Mouse (Mus musculus): ENCODE measurements at regions not wholly inside any gene's neighbourhood (a gene's known extent, or its start where the extent isn't known, plus 50 kb on each side); places are given as distances from the start of the nearest gene placed in this dataset.

DNA sequence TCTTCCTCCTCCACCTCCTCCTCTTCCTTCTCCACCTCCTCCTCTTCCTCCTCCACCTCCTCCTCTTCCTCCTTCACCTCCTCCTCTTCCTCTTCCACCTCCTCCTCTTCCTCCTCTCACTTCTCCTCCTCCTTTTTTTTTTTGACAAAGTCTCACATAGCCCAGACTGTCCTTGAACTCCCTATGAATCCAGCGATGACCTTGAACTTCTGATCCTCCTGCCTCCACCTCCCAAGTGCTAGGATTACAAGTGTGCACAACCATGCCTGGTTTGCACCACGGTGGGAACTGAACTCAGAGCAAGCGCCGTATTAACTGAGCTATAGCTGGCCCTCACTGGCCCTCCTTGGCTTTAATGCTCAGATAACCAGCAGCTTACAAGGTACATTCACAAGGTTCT is 161.2 kb upstream of the Mrps10 start:
- no peak for TF ChIP-seq MAZ (IDR thresholded peaks at IDR 0.05; ENCODE audit: low read depth, low read length)
- TF ChIP-seq POLR2A (IDR thresholded peaks at IDR 0.05; ENCODE audit: low read depth, low read length) = no peak
- TF ChIP-seq USF1 (IDR thresholded peaks at IDR 0.05; ENCODE audit: low read depth, low read length) = no peak
- no peak for TF ChIP-seq EP300 (IDR thresholded peaks at IDR 0.05; ENCODE audit: low read length)
- TF ChIP-seq POLR2AphosphoS2 (IDR thresholded peaks at IDR 0.05; ENCODE audit: low read depth, low read length) = no peak
- TF ChIP-seq CTCF (conservative IDR thresholded peaks at IDR 0.05 in 1 of 2, IDR thresholded peaks at IDR 0.05 in 1 of 2; ENCODE audit: low read depth in 2 of 2, low read length in 2 of 2) = no peak
- no peak for TF ChIP-seq NRF1 (IDR thresholded peaks at IDR 0.05; ENCODE audit: low read depth, low read length)
- no peak for TF ChIP-seq MAX (IDR thresholded peaks at IDR 0.05; ENCODE audit: low read length)
- no peak for TF ChIP-seq RAD21 (IDR thresholded peaks at IDR 0.05; ENCODE audit: low read depth, low read length)
- TF ChIP-seq USF2 (conservative IDR thresholded peaks at IDR 0.05; ENCODE audit: low read depth, low read length) = no peak

All from CH12.LX (cell line).